Mouse (Mus musculus) T-cell, adult 66 days (primary cell): ENCODE measurements around the gene H2-Q10. TPM values are rescaled to one million over a fixed set of nuclear protein-coding genes. Genes with fewer than 3 reads are reported as not detected.

Source experiments
- total RNA-seq, 2 experiments: library from RNA; stranded (reverse); gene quantifications; 3 replicates in 1 of 2; 4 replicates in 1 of 2; pipeline ENCODE4 v1.2.4; 2023

H2-Q10 gene
- 10 to 100 TPM; 83.5 to 96.7 TPM for total RNA-seq

GRCm38 (mm10) chr17:35469842-35470751 is at the start of gene H2-Q10:
Gene H2-Q10 (plus strand): TSS chr17:35470089.

GRCm38 (mm10) chr17:35424624-35425416 is 45.1 kb upstream of the H2-Q10 start, which contains the start of gene H2-Q6:
Gene H2-Q6 (plus strand): TSS chr17:35424850.

GRCm38 (mm10) chr17:35438885-35439284 is 31.0 kb upstream of the H2-Q10 start, which contains the start of gene H2-Q7:
Gene H2-Q7 (plus strand): TSS chr17:35439155.

DNA sequence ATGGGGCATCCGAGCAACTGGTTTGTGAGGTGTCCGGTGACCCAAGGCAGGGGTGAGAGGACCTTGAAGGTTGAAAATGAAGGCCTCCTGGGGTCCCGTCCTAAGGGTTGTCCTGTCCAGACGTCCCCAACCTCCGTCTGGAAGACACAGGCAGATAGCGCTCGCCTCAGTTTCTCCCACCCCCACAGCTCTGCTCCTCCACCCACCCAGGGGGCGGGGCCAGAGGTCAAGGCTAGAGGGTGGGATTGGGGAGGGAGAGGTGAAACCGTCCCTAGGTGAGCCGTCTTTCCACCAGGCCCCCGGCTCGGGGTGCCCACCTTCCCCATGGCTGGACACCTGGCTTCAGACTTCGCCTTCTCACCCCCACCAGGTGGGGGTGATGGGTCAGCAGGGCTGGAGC is 35.9 kb downstream of the H2-Q10 start, which contains the start of gene Pou5f1:
TSS of gene Pou5f1 (plus strand) at position 243 of the 400 bp plus-strand sequence.

GRCm38 (mm10) chr17:35516652-35517500 is 47.0 kb downstream of the H2-Q10 start, which contains the start of the genes Tcf19 and Cchcr1:
Gene Tcf19 (minus strand): TSS chr17:35516824.
Gene Cchcr1 (plus strand): TSS chr17:35517100.

Other genes with a start within 250 kb of the H2-Q10 start
- gene Gm16181, start 249.3 kb upstream of the H2-Q10 start, total RNA-seq, result not detected
- 1 to 10 TPM; 2.8 to 3.1 TPM for gene Atp6v1g2, start 236.4 kb upstream of the H2-Q10 start, total RNA-seq
- gene Nfkbil1, start 234.3 kb upstream of the H2-Q10 start, total RNA-seq, result 10 to 100 TPM; 15.8 to 16.0 TPM
- 100 to 1,000 TPM; 432 to 439 TPM for gene Ddx39b, start 228.3 kb upstream of the H2-Q10 start, total RNA-seq
- gene H2-D1, start 207.4 kb upstream of the H2-Q10 start, total RNA-seq, result 1,000 to 10,000 TPM; 2,662 to 2,726 TPM
- 10 to 100 TPM; 17.9 to 23.8 TPM for gene H2-Q1, start 149.7 kb upstream of the H2-Q10 start, total RNA-seq
- gene H2-Q2, start 127.8 kb upstream of the H2-Q10 start, total RNA-seq, result 10 to 100 TPM; 13.7 to 17.0 TPM
- 100 to 1,000 TPM; 534 to 564 TPM for gene H2-Q4, start 90.5 kb upstream of the H2-Q10 start, total RNA-seq
- 100 to 1,000 TPM; 203 to 218 TPM for gene H2-Q6, start 45.2 kb upstream of the H2-Q10 start, total RNA-seq
- 100 to 1,000 TPM; 546 to 576 TPM for gene H2-Q7, start 30.9 kb upstream of the H2-Q10 start, total RNA-seq
- gene Pou5f1, start 35.9 kb downstream of the H2-Q10 start, total RNA-seq, result 1 to 10 TPM in 1 of 2 experiments, not detected in 1; 1.1 TPM
- 10 to 100 TPM in 1 of 2 experiments, 1 to 10 TPM in 1; 9.7 to 14.6 TPM for gene Tcf19, start 46.7 kb downstream of the H2-Q10 start, total RNA-seq
- 10 to 100 TPM; 16.7 to 18.7 TPM for gene Cchcr1, start 47.0 kb downstream of the H2-Q10 start, total RNA-seq
- under 1 TPM in 1 of 2 experiments, not detected in 1; 0.70 TPM for gene Psors1c2, start 63.1 kb downstream of the H2-Q10 start, total RNA-seq
- gene Cdsn, start 82.0 kb downstream of the H2-Q10 start, total RNA-seq, result not detected
- gene 2300002M23Rik, start 97.4 kb downstream of the H2-Q10 start, total RNA-seq, result not detected
- gene Sfta2, start 131.5 kb downstream of the H2-Q10 start, total RNA-seq, result not detected
- not detected for gene Gm9573, start 156.5 kb downstream of the H2-Q10 start, total RNA-seq
- gene Mucl3, start 173.6 kb downstream of the H2-Q10 start, total RNA-seq, result not detected
- 10 to 100 TPM; 44.8 to 58.6 TPM for gene Vars2, start 197.5 kb downstream of the H2-Q10 start, total RNA-seq
- gene Gtf2h4, start 203.7 kb downstream of the H2-Q10 start, total RNA-seq, result 10 to 100 TPM; 13.8 to 18.2 TPM
- gene Ddr1, start 234.5 kb downstream of the H2-Q10 start, total RNA-seq, result 10 to 100 TPM; 13.6 to 16.9 TPM